Mouse (Mus musculus) neural tube, embryonic 12.5 days (tissue): ENCODE measurements around the gene Zfp366. TPM values are rescaled to one million over a fixed set of nuclear protein-coding genes. Genes with fewer than 3 reads are reported as not detected.

Experiments used
- ATAC-seq: fragments of 200-750 bp; cut with Nextera tagmentation; 2 replicates; pipeline ENCODE4 v1.8.0; 2017; ENCODE audit warnings: low read depth, mild to moderate bottlenecking, moderate TSS enrichment, moderate library complexity; ENCODE audit not compliant: low FRiP score
- H3K27ac ChIP-seq: fragments of 300-500 bp; sonication (generic); 2 replicates; pipeline ENCODE4 v1.5.1; 2016
- H3K27me3 ChIP-seq: fragments of 300-500 bp; sonication (generic); replicated peaks from 2 replicates; pipeline ENCODE4 v1.6.1; 2016; ENCODE audit warnings: mild to moderate bottlenecking
- H3K36me3 ChIP-seq: fragments of 300-500 bp; sonication (generic); 2 replicates; pipeline ENCODE4 v1.6.1; 2016; ENCODE audit warnings: mild to moderate bottlenecking
- H3K4me1 ChIP-seq: fragments of 300-500 bp; sonication (generic); 2 replicates; pipeline ENCODE4 v1.6.1; 2016
- H3K4me2 ChIP-seq: fragments of 300-500 bp; sonication (generic); replicated peaks from 2 replicates; pipeline ENCODE4 v1.6.1; 2016; ENCODE audit warnings: mild to moderate bottlenecking
- H3K4me3 ChIP-seq: fragments of 300-500 bp; sonication (generic); 2 replicates; pipeline ENCODE4 v1.5.1; 2016
- H3K9ac ChIP-seq: fragments of 300-500 bp; sonication (generic); 2 replicates; pipeline ENCODE4 v1.6.1; 2016; ENCODE audit warnings: mild to moderate bottlenecking
- H3K9me3 ChIP-seq: fragments of 300-500 bp; sonication (generic); 2 replicates; pipeline ENCODE4 v1.6.1; 2016; ENCODE audit warnings: mild to moderate bottlenecking
- WGBS: fragments of 180-500 bp; shearing (Covaris S2); methylation state at CpG from one replicate; pipeline ENCODE4 v1.1.7; 2016; 5-methylcytosine and 5-hydroxymethylcytosine counted together
- polyA plus RNA-seq: library from polyadenylated mRNA; unstranded; fragments of >200 nt; fragmentation: Nextera tagmentation; extraction: Ambion mirVana; gene quantifications from 2 replicates; pipeline ENCODE4 v1.2.1, GENCODE M21; 2016

Zfp366 gene
- polyA plus RNA-seq, 1 experiment from 2014 or later = 0.57 TPM

DNA sequence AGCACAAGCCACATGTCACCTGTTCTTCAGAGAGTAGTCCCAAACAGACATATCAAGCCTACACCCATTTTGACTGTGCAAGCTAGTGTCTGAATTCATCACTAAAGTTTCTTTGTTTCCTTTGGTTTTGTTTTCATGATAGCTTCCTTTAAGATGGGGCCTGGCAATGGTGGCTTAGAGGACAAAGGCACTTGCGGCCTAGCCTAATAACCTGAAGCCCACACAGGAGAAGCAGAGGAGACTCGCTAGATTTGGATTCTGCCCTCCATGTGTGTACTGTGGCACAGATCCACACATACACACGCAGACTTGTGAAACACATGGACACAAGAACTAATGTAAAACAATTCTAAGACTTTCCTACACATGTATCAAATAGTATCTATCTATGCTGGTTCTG, 37.4 kb downstream of the Zfp366 start:
- no peak overlapping the region for H3K4me2 ChIP-seq
- WGBS = 94% methylated on average over 3 of the region's 3 CpGs
- no peak for ATAC-seq
- no peaks in the 10 kb centered on the region for H3K27me3 ChIP-seq
- H3K9ac ChIP-seq = no peak overlapping the region
- H3K4me3 ChIP-seq = no peak overlapping the region
- no peaks in the 10 kb centered on the region for H3K9me3 ChIP-seq
- H3K36me3 ChIP-seq = no peaks in the 10 kb centered on the region
- no peak overlapping the region for H3K27ac ChIP-seq
- no peaks in the 10 kb centered on the region for H3K4me1 ChIP-seq

DNA sequence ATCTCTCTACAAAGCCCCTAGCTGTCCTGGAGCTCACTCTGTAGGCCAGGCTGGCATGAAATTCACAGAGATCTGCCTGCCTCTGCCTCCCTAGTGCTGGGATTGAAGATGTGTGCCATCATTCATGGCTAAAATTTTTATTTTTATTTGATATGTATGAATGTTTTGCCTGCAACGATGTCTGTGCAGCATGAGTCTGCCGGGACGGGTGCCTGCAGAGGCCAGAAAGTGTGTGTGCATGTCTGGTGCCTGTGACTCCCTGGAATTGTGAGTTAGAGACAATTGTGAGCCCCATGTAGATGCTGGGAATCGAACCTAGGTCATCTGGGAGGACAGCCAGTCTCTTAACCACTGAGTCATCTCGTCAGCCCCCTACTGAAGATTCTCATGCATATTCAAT, 37.9 kb downstream of the Zfp366 start:
- H3K27ac ChIP-seq = no peak overlapping the region
- no peak for ATAC-seq
- no peaks in the 10 kb centered on the region for H3K9me3 ChIP-seq
- H3K9ac ChIP-seq = no peak overlapping the region
- no peak overlapping the region for H3K4me2 ChIP-seq
- no peaks in the 10 kb centered on the region for H3K36me3 ChIP-seq
- H3K4me1 ChIP-seq = no peaks in the 10 kb centered on the region
- no peaks in the 10 kb centered on the region for H3K27me3 ChIP-seq
- 89% methylated on average over 5 of the region's 5 CpGs for WGBS
- H3K4me3 ChIP-seq = no peak overlapping the region

DNA sequence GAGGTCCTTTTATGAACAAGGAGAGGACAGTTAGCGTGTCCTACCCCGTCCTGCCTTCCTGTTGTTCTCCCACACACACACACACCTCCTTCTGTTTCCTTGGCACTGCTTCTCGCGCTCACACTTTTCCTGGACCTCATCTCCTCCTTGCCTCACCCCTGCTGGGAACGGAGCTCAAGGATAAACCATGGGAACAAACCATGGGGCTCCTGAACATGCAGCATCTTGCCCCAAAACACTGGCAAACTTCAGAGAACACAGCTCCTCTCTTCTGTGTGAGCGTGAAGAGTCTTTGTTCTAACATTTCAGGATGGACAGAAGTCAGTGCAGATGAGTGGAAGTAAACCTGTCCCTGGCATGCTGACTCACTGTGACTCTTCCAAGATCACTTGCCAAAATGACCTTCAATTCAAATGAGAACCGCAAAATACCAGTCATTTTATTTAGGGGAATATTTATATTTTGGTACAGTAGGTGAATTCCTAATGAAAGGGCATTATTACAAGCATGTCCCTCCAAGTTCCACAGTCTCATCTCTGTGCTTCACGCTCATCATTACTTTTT, 38.8 kb downstream of the Zfp366 start:
- Histone ChIP-seq H3K36me3 (no peaks in the 10 kb centered on the region), H3K27ac (no peak overlapping the region), H3K9me3 (no peaks in the 10 kb centered on the region), H3K9ac (no peak overlapping the region), H3K4me3 (no peak overlapping the region), H3K4me1 (no peaks in the 10 kb centered on the region), H3K27me3 (no peaks in the 10 kb centered on the region), H3K4me2 (no peak overlapping the region)
- 82% methylated on average over 8 of the region's 8 CpGs for WGBS
- no peak for ATAC-seq

DNA sequence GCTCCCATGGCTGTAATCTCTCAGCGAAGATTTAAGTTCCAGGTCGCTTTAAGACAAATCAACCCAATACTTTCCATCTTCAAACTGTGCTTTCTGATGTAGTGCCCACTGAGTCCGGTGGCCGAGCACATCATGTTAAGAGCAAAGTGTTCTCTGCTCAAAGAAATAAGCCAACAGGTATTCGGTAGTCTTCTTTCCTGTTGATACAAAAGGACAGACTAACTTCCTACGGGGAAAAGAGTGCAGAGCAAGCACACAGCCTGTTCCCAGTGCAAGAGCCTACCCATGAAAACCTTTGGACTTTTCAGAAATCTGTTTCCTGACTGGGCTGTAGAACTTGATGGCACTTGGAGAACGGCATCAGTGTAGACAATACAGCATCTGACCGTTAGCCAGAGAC, 39.3 kb downstream of the Zfp366 start:
- Histone ChIP-seq H3K4me2 (no peak overlapping the region), H3K36me3 (no peaks in the 10 kb centered on the region), H3K4me3 (no peak overlapping the region)

DNA sequence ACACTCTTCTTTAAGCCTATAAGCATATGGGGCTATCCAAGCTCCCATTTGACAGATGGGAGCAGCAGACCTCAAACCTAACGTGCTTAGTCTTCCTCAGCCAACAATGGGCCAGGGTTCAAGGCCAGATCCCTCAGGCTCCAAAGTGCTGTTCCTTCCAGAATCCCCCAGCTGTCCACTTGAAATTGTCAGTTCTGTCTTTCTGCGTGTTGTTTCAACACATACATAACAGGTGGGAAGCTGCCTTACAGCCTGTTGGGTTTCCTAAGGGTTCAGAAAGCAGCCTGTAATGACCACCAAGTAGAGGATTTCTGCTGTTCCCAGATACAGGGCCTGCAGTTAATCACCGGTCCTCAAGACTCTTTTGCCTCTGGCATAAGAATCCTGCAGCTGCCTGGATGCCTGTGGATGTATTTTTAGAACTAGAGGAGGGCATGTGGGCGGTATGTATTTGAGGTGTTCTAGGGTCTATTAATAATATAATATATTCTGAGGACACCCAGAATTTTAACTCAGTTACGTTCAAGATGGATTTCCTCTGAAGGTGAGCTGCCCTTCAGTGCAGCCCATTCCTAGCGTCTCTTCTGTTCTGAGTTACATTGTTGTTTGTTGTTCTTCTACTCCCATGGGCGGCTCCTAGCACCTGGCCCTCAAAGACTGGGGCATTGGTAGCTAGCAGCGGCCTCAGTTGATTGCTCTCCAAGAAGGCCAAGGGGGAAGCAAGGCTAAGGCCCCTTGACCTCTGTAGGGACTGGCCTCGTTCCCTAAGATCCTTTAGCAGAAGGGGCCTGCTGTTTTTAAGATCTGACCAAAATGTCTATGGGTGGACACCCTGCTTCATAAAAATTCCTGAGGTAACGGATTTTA, 41.0 kb downstream of the Zfp366 start:
- Histone ChIP-seq H3K27ac (no peak overlapping the region), H3K27me3 (no peaks in the 10 kb centered on the region), H3K9ac (no peak overlapping the region), H3K4me3 (no peak overlapping the region), H3K9me3 (no peaks in the 10 kb centered on the region), H3K4me1 (no peaks in the 10 kb centered on the region), H3K4me2 (no peak overlapping the region), H3K36me3 (no peaks in the 10 kb centered on the region)
- ATAC-seq = no peak
- 76% methylated on average over 10 of the region's 10 CpGs for WGBS

More for the DNA sequence above, 39.3 kb downstream of the Zfp366 start:
- Histone ChIP-seq H3K27ac (no peak overlapping the region), H3K9ac (no peak overlapping the region), H3K9me3 (no peaks in the 10 kb centered on the region), H3K27me3 (no peaks in the 10 kb centered on the region), H3K4me1 (no peaks in the 10 kb centered on the region)
- 92% methylated on average over 8 of the region's 8 CpGs for WGBS
- no peak for ATAC-seq

DNA sequence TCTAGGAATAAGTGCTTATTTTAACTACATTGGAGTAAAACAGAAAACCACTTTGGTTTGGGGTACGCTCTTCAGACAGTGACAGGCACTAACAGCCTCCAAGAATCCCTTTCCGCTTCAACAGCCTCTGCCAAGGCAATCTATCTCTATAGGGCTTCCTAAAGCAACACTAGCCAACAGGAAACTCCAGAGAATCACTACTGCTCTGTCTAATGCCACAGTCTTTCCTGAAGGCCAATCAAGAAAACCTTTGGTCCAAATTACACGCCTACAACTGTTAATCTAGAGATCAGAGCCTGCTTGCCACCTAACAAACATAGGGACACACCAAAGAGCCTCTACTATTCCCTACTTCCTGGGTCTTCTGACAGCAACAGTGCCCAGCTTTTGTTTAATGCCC, 42.2 kb downstream of the Zfp366 start:
- Histone ChIP-seq H3K36me3 (no peaks in the 10 kb centered on the region), H3K9ac (no peak overlapping the region), H3K4me3 (no peak overlapping the region), H3K9me3 (no peaks in the 10 kb centered on the region), H3K4me2 (no peak overlapping the region), H3K4me1 (no peaks in the 10 kb centered on the region), H3K27me3 (no peaks in the 10 kb centered on the region), H3K27ac (no peak overlapping the region)
- 82% methylated on average over 3 of the region's 3 CpGs for WGBS
- no peak for ATAC-seq

DNA sequence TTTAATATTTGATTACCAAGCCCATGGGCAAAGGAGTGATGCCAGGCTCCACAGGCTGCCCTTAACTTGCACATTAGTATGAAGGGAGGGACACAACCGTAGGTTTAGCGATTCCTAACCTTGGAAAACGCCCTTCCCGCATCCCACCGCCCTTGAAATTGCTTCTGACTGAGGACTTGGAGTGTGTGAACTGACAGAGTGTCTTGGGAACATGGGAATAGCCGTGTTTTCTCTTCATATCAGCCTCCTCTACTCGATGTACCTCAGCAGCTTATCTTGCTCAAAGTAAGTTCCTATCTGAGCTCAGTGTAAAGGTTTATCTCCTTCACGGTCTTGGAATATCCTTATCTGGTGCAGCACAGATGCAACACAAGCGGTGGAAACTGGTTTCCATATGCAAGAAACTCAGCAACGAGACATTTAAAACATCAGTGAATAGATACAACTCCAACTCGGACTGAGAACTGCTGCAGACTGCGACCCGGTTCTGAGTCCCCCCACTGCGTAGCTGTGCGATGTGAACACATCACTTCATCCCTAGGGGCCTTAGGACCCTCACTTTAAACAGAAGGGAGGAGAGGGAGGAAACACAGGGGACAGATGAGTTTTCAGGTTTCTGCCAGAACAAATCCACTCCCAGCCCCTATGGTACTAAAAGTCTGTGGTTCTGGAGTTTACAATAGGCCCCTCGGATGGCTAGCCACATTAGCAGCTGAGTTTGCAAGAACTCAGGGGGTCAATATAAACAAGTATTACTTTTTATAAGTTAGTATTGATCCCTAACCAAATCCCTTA, 43.0 kb downstream of the Zfp366 start:
- 91% methylated on average over 16 of the region's 16 CpGs for WGBS
- Histone ChIP-seq H3K27ac (no peak overlapping the region), H3K4me3 (no peak overlapping the region), H3K9me3 (no peaks in the 10 kb centered on the region), H3K27me3 (no peaks in the 10 kb centered on the region), H3K4me1 (no peaks in the 10 kb centered on the region), H3K36me3 (no peaks in the 10 kb centered on the region), H3K4me2 (no peak overlapping the region), H3K9ac (no peak overlapping the region)
- ATAC-seq = no peak

DNA sequence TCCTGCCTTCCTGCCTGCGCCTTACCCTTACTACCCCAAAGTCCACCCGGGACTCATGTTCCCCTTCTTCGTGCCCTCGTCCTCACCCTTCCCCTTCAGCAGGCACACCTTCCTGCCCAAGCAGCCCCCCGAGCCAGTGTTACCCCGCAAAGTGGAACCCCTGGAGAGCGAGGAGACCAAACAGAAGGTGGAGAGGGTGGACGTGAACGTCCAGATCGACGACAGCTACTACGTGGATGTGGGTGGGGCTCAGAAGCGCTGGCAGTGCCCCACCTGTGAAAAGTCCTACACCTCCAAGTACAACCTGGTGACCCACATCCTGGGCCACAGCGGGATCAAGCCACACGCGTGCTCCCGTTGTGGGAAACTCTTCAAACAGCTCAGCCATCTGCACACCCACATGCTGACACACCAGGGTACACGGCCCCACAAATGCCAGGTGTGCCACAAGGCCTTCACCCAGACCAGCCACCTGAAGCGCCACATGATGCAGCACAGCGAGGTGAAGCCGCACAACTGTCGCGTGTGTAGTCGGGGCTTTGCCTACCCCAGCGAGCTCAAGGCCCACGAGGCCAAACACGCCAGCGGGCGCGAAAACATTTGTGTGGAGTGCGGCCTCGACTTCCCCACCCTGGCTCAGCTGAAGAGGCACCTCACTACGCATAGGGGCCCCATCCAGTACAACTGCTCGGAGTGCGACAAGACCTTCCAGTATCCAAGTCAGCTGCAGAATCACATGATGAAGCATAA, 44.4 kb downstream of the Zfp366 start:
- Histone ChIP-seq H3K4me2 (no peak overlapping the region), H3K9ac (no peak overlapping the region), H3K4me1 (no peaks in the 10 kb centered on the region), H3K27ac (no peak overlapping the region), H3K9me3 (no peaks in the 10 kb centered on the region), H3K4me3 (no peak overlapping the region), H3K36me3 (no peaks in the 10 kb centered on the region), H3K27me3 (no peaks in the 10 kb centered on the region)
- ATAC-seq = no peak
- WGBS = 95% methylated on average over 35 of the region's 35 CpGs

DNA sequence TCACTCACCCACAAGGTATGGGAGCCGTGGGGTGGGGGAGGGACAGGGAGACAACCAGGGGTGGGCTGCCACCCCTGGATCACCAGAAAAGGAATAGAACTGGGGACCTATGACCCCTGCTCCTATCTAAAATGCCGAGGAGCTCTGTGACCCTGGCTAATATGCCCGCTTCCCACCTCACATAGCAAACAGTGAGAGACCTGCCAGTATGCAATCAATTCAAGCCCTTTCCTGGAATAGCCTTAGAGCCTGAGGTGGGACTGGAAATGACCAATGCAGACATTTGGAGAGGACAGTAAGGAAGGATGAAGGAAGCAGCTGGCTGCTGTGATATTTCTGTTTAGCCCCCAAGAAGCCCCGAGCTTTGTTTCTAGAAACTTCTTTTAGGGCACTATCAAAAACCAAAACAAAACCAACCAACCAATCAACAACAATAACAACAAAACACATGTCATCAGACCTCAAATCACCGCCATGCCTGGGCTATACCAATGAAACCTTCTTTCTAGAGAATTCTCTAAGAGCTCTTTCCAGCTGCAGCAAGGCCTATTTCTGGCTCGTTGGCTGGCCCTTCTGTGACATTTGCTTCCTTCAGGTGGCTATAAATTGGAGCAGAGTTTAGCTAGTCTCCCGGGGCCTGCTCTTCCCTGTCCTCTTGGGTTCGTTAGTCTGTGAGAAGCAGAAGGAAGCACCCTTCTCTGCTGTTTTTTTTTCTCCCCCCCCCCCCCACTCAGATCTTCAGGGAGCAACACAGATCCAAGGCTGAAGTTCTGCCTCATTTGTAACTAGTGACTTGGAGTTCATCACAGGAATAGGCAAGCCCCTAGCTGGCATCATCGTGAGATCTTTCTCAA, 45.2 kb downstream of the Zfp366 start:
- Histone ChIP-seq H3K9ac (no peak overlapping the region), H3K4me3 (no peak overlapping the region), H3K27ac (no peak overlapping the region), H3K4me2 (no peak overlapping the region), H3K4me1 (no peaks in the 10 kb centered on the region), H3K9me3 (no peaks in the 10 kb centered on the region), H3K27me3 (no peaks in the 10 kb centered on the region), H3K36me3 (no peaks in the 10 kb centered on the region)
- ATAC-seq = no peak
- 75% methylated on average over 9 of the region's 9 CpGs for WGBS

DNA sequence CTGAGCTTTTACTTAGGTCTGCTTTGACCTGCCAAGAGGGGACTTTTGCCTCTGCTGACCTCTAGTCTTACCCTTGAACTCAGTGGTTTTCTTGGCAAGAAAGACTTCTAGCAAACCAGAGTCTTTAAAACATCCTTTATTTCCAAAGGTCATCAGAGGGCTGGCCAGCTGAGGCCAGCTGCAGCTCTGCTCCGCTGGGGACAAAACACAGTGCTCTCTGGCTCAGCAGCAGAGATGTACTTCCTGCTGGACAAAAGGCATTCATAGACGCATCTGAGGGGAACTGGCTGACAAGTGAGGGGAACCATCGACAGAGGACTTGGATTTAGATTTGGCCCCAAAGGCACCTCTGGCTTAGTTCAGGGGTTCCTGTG, 45.9 kb downstream of the Zfp366 start:
- Histone ChIP-seq H3K4me3 (no peak overlapping the region), H3K4me2 (no peak overlapping the region), H3K27me3 (no peaks in the 10 kb centered on the region), H3K27ac (no peak overlapping the region), H3K36me3 (no peaks in the 10 kb centered on the region), H3K9me3 (no peaks in the 10 kb centered on the region), H3K4me1 (no peaks in the 10 kb centered on the region), H3K9ac (no peak overlapping the region)
- 32% methylated on average over 3 of the region's 3 CpGs for WGBS
- ATAC-seq = no peak

DNA sequence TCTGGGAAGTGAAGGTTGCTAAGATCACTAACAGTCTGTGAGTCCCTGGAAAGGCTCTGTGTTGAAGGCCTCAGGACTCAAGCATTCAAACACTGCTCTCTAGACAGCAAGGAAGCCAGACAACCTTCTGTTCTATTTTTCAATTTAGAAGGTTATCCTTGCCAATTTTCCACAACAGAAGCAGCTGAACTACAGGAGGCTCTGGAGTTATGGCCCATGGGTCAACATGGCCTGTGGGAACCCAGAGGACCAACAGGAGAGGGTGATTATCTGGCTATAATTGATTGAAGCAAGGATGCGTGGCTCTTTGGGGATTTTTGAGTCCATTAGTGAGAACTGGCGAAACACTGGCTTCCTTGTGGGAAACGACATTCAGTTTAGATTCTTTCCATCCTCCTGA, 48.7 kb downstream of the Zfp366 start:
- Histone ChIP-seq H3K4me3 (no peak overlapping the region), H3K4me1 (peaks cover 1% of the 10 kb centered on the region; the same call in 1 of the 2 replicates), H3K4me2 (no peak overlapping the region), H3K36me3 (no peaks in the 10 kb centered on the region), H3K27ac (no peak overlapping the region), H3K9ac (no peak overlapping the region), H3K9me3 (no peaks in the 10 kb centered on the region), H3K27me3 (no peaks in the 10 kb centered on the region)
- no peak for ATAC-seq
- WGBS = 70% methylated on average over 3 of the region's 3 CpGs
